Mouse (Mus musculus) myocyte (in vitro differentiated cells): ENCODE data around the gene Rbfox1.

Experiments
- E2F4 ChIP-seq: IDR thresholded peaks from one replicate; pipeline ENCODE4 v1.6.1; 2011; ENCODE audit warnings: mild to moderate bottlenecking, control low read depth, moderate library complexity; ENCODE audit not compliant: insufficient read depth
- MAX ChIP-seq: IDR thresholded peaks from one replicate; pipeline ENCODE4 v1.6.1; 2011; ENCODE audit warnings: low read depth, mild to moderate bottlenecking, control low read depth
- MYOD1 ChIP-seq, 3 experiments: IDR thresholded peaks; one replicate each; pipeline ENCODE4 v1.6.1; 2011; ENCODE audit warnings: control low read depth in 2 of 3, low read depth in 2 of 3, mild to moderate bottlenecking in 2 of 3, moderate library complexity in 1 of 3; ENCODE audit not compliant: insufficient read length in 2 of 3, control insufficient read depth in 1 of 3
- MYOG ChIP-seq, 3 experiments: IDR thresholded peaks; one replicate each; pipeline ENCODE4 v1.6.1; 2011; ENCODE audit warnings: control low read depth in 2 of 3, low read depth in 2 of 3, mild to moderate bottlenecking in 2 of 3; ENCODE audit not compliant: insufficient read length in 2 of 3, control insufficient read depth in 1 of 3, insufficient read depth in 1 of 3
- POLR2A ChIP-seq: IDR thresholded peaks from one replicate; pipeline ENCODE4 v1.6.1; 2011; ENCODE audit warnings: low read depth, mild to moderate bottlenecking, control low read depth, moderate library complexity; ENCODE audit not compliant: insufficient read length
- POLR2AphosphoS2 ChIP-seq: IDR thresholded peaks from one replicate; pipeline ENCODE4 v1.6.1; 2011; ENCODE audit warnings: low read depth, control low read depth; ENCODE audit not compliant: insufficient read length
- REST ChIP-seq: IDR thresholded peaks from one replicate; pipeline ENCODE4 v1.6.1; 2011; ENCODE audit warnings: mild to moderate bottlenecking, control low read depth, moderate library complexity; ENCODE audit not compliant: insufficient read depth, insufficient read length
- TCF12 ChIP-seq: IDR thresholded peaks from one replicate; pipeline ENCODE4 v1.6.1; 2011; ENCODE audit warnings: mild to moderate bottlenecking, control low read depth; ENCODE audit not compliant: poor library complexity, insufficient read depth, severe bottlenecking
- USF1 ChIP-seq: IDR thresholded peaks from one replicate; pipeline ENCODE4 v1.6.1; 2011; ENCODE audit warnings: low read depth, mild to moderate bottlenecking, control low read depth, moderate library complexity

- no peak for TF ChIP-seq MAX
- no peak for TF ChIP-seq POLR2A
- TF ChIP-seq E2F4: no peak
- TF ChIP-seq MYOG (IDR thresholded peaks at IDR 0.05; ENCODE audit: control insufficient read depth in 1 of 3, insufficient read depth in 1 of 3, insufficient read length in 2 of 3, low read depth in 2 of 3): no peak
- no peak for TF ChIP-seq POLR2AphosphoS2
- TF ChIP-seq TCF12: no peak
- TF ChIP-seq MYOD1 (IDR thresholded peaks at IDR 0.05; ENCODE audit: control insufficient read depth in 1 of 3, insufficient read length in 2 of 3, low read depth in 2 of 3): no peak
- TF ChIP-seq REST: no peak
- TF ChIP-seq USF1: no peak
These were observed 1321.2 kb downstream of the Rbfox1 start for GRCm38 (mm10) chr16:7206116-7206900.
